In the genomic region with DNA sequence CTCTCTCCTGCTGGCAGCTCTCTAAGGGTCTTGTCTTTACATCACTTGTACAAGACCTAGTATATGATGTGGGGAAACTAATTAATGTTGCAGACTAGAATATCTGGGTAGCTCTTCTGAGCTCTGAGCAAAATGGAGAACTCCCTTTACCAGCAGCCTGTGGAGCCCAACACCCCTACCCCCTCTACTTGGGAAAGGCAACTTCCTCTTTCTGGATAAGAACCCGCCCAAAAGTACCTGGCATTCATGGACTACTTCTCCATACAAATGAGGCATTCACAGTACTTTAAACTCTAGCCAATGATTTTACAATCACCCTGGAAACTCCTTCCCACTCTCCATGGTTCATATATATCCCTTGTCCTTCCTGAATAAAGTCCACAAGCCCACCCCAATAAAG, we compare ENCODE assay signal across 30 mouse cellular contexts. TPM values are rescaled to one million over a fixed set of nuclear protein-coding genes. Genes with fewer than 3 reads are reported as not detected.
DNase-seq lines count a peak whose midpoint lies in the region; ATAC-seq and TF ChIP-seq lines count a peak whose summit lies in the region.
"Had no signal": no experiment of that assay in that cellular context is flagged by ENCODE, and none has a peak within 500 bp of the region (broad histone marks: within the 10 kb centered on the region; RNA-seq: fewer than 3 reads in every experiment).

No protein-coding gene starts in this region.

- H3K27me3 ChIP-seq in liver, embryonic 15.5 days, result no peaks in the 10 kb centered on the region
- no peaks in the 10 kb centered on the region for H3K27me3 ChIP-seq in liver, embryonic 11.5 days (replicated peaks; ENCODE audit: control insufficient read depth, insufficient read depth, low read length)
- no peaks in the 10 kb centered on the region for H3K27me3 ChIP-seq in MEL (ENCODE audit: control insufficient read depth in 1 of 2, insufficient read depth in 2 of 2, low read length in 2 of 2)
- H3K27me3 ChIP-seq: embryonic facial prominence, embryonic 12.5 days; heart, embryonic 15.5 days; hindbrain, embryonic 15.5 days; limb, embryonic 13.5 days; midbrain, embryonic 13.5 days; neural tube, embryonic 12.5 days had no signal

- H3K9ac ChIP-seq in liver, embryonic 15.5 days, result no peak overlapping the region
- H3K9ac ChIP-seq in liver, embryonic 11.5 days (ENCODE audit: low read depth, low read length), result no peak overlapping the region
- H3K9ac ChIP-seq in MEL (ENCODE audit: control insufficient read depth, low read depth, low read length, poor library complexity, severe bottlenecking), result no peak overlapping the region
- H3K9ac ChIP-seq: embryonic facial prominence, embryonic 12.5 days; forebrain, postnatal 0 days; heart, embryonic 15.5 days; hindbrain, embryonic 15.5 days; limb, embryonic 13.5 days; midbrain, embryonic 13.5 days; neural tube, embryonic 12.5 days had no signal

- peaks cover 73% of the 10 kb centered on the region for H3K36me3 ChIP-seq in liver, embryonic 15.5 days (replicated peaks)
- peaks cover 33% of the 10 kb centered on the region for H3K36me3 ChIP-seq in liver, embryonic 11.5 days (ENCODE audit: control insufficient read depth, insufficient read depth, low read length)
- H3K36me3 ChIP-seq in MEL (ENCODE audit: control insufficient read depth in 1 of 2, insufficient read depth in 2 of 2, low read length in 2 of 2), result peaks cover 8 to 15% of the 10 kb centered on the region in 2 experiments

- no peak for ATAC-seq in liver, embryonic 15.5 days (ENCODE audit: insufficient read depth)
- ATAC-seq in liver, embryonic 11.5 days (replicated peaks; ENCODE audit: low FRiP score), result no peak
- peak; percentile 77 to 80 for ATAC-seq in hematopoietic stem cell, adult 5-6 weeks (replicated peaks in 1 of 2; ENCODE audit: insufficient read depth in 1 of 2, low FRiP score in 2 of 2, low TSS enrichment in 1 of 2, low read depth in 1 of 2, poor library complexity in 2 of 2, severe bottlenecking in 2 of 2)
- ATAC-seq in CD4-positive, CD25-positive, alpha-beta regulatory T cell, adult 4 months, result no peak
- ATAC-seq: forebrain, postnatal 0 days; midbrain, embryonic 13.5 days had no signal

- intact Hi-C loops in heart, postnatal 25 days (cut with DNase I), result no loop called here

- H3K27ac ChIP-seq in liver, embryonic 15.5 days (replicated peaks), result 0 out of 2 replicates have a peak overlapping the region, but pooled peaks have one; percentile 4
- no peak overlapping the region for H3K27ac ChIP-seq in liver, embryonic 11.5 days (ENCODE audit: low read depth, low read length)
- peak overlapping the region; percentile 51 for H3K27ac ChIP-seq in MEL (ENCODE audit: control insufficient read depth, low read depth, low read length)
- H3K27ac ChIP-seq: embryonic facial prominence, embryonic 12.5 days; heart, embryonic 15.5 days; hindbrain, embryonic 15.5 days; layer of hippocampus, adult 2 months; limb, embryonic 13.5 days; midbrain, embryonic 13.5 days; neural tube, embryonic 12.5 days had no signal

- H3K79me2 ChIP-seq in MEL (ENCODE audit: control insufficient read depth, insufficient read depth, low read length, poor library complexity), result no peaks in the 10 kb centered on the region

- peak; percentile 4 to 71; a peak in 2 of 4 replicates for TF ChIP-seq EP300 in MEL (IDR thresholded peaks at IDR 0.05; ENCODE audit: low read depth in 1 of 2, low read length in 2 of 2)

- H3K9me3 ChIP-seq in liver, embryonic 15.5 days (replicated peaks), result no peaks in the 10 kb centered on the region
- H3K9me3 ChIP-seq in liver, embryonic 11.5 days (ENCODE audit: control insufficient read depth, low read length), result no peaks in the 10 kb centered on the region
- no peaks in the 10 kb centered on the region for H3K9me3 ChIP-seq in MEL (replicated peaks; ENCODE audit: insufficient read depth, low read length)
- H3K9me3 ChIP-seq: embryonic facial prominence, embryonic 12.5 days; heart, embryonic 15.5 days; hindbrain, embryonic 15.5 days; limb, embryonic 13.5 days; midbrain, embryonic 13.5 days; neural tube, embryonic 12.5 days had no signal

- no peaks in the 10 kb centered on the region for H3K4me1 ChIP-seq in liver, embryonic 15.5 days (replicated peaks)
- H3K4me1 ChIP-seq in liver, embryonic 11.5 days (replicated peaks; ENCODE audit: control insufficient read depth, insufficient read depth, low read length), result no peaks in the 10 kb centered on the region
- H3K4me1 ChIP-seq in MEL (ENCODE audit: control insufficient read depth in 1 of 2, insufficient read depth in 2 of 2, low read length in 2 of 2), result peaks cover 5 to 12% of the 10 kb centered on the region in 2 experiments
- H3K4me1 ChIP-seq: embryonic facial prominence, embryonic 12.5 days; heart, embryonic 15.5 days; hindbrain, embryonic 15.5 days; limb, embryonic 13.5 days; midbrain, embryonic 13.5 days; neural tube, embryonic 12.5 days had no signal

- no peak overlapping the region for H3K4me2 ChIP-seq in liver, embryonic 15.5 days
- H3K4me2 ChIP-seq in liver, embryonic 11.5 days, result no peak overlapping the region
- H3K4me2 ChIP-seq: embryonic facial prominence, embryonic 12.5 days; heart, embryonic 15.5 days; hindbrain, embryonic 15.5 days; limb, embryonic 13.5 days; midbrain, embryonic 13.5 days; neural tube, embryonic 12.5 days had no signal

- TF ChIP-seq RAD21 in MEL (IDR thresholded peaks at IDR 0.05; ENCODE audit: low read depth, low read length), result no peak

- WGBS in liver, embryonic 15.5 days (ENCODE audit: insufficient replicate concordance), result 30% methylated on average over 1 of the region's 1 CpGs
- 59% methylated on average over 1 of the region's 1 CpGs for whole genome bisulfite sequencing in liver, embryonic 11.5 days

- peak in 1 of 2 experiments; percentile 44; a peak in 1 of 4 replicates for TF ChIP-seq POLR2A in MEL (IDR thresholded peaks at IDR 0.05; ENCODE audit: control insufficient read depth in 1 of 2, insufficient read depth in 1 of 2, low read depth in 1 of 2, low read length in 2 of 2, poor library complexity in 1 of 2)

- H3K4me3 ChIP-seq in liver, embryonic 15.5 days (replicated peaks), result no peak overlapping the region
- H3K4me3 ChIP-seq in liver, embryonic 11.5 days (ENCODE audit: low read depth, low read length), result no peak overlapping the region
- no peak overlapping the region for H3K4me3 ChIP-seq in MEL (ENCODE audit: control insufficient read depth in 1 of 2, insufficient read depth in 1 of 2, low read depth in 2 of 2, low read length in 2 of 2)
- H3K4me3 ChIP-seq: embryonic facial prominence, embryonic 12.5 days; heart, embryonic 15.5 days; hindbrain, embryonic 15.5 days; layer of hippocampus, adult 2 months; limb, embryonic 13.5 days; midbrain, embryonic 13.5 days; neural tube, embryonic 12.5 days had no signal

- DNase-seq in liver, embryonic 11.5 days (ENCODE audit: low spot score), result no peak
- DNase-seq in 416B (ENCODE audit: low read depth) (peak; percentile 39), MEL (ENCODE audit: low read depth, low spot score) (peak; percentile 95)
- no peak for DNase-seq in heart, postnatal 25 days (ENCODE audit: low spot score)
- DNase-seq in thymus, postnatal 10 days (ENCODE audit: low spot score in 2 of 2), result no peak
- DNase-seq: adrenal gland, adult 2 months; B cell, adult 2 months; cerebellum, adult 11-12 months; cerebellum, postnatal 10 days; forebrain, postnatal 0 days; gastrocnemius, postnatal 14 days; heart, postnatal 4 days; kidney, adult 8-10 months; kidney, postnatal 10 days; layer of hippocampus, postnatal 36 days; right cerebral cortex, postnatal 4 days; thymus, adult 18-20 months; thymus, postnatal 4 days had no signal

- TF ChIP-seq CTCF in MEL (IDR thresholded peaks at IDR 0.05 in 2 of 3, conservative IDR thresholded peaks at IDR 0.05 in 1 of 3; ENCODE audit: control insufficient read depth in 1 of 3, insufficient read depth in 1 of 3, low read depth in 2 of 3, low read length in 3 of 3, poor library complexity in 1 of 3, severe bottlenecking in 1 of 3), result no peak

RNA-seq across cellular contexts. Expression of a gene that starts 14.3 kb away (rescaled TPM):
- 9.6 and 11.1 TPM in 2 replicates for polyA plus RNA-seq in liver, embryonic 15.5 days (2015; fragmentation: Nextera tagmentation; extraction: Ambion mirVana)
- polyA plus RNA-seq in liver, embryonic 11.5 days (2014; fragmentation: Nextera tagmentation; extraction: Ambion mirVana), result 25.7 and 32.9 TPM in 2 replicates
- total RNA-seq in MEL (2012; rRNA removed), result 37.6 and 41.7 TPM in 2 replicates
- 100 to 1,000 TPM in 1 of 2 experiments, 10 to 100 TPM in 1; 41.6 to 523 TPM for polyA plus RNA-seq in MEL (2012; ENCODE audit: insufficient read depth in 1 of 2, insufficient read length in 2 of 2, low read depth in 1 of 2, low replicate concordance in 2 of 2, missing spikeins in 1 of 2)
- 43.1 and 71.3 TPM in 2 replicates for total RNA-seq in hematopoietic stem cell, adult 5-6 weeks (2017)
- polyA plus RNA-seq in CD4-positive, CD25-positive, alpha-beta regulatory T cell, adult 4 months (2017; shearing (Covaris generic)), result 10 to 100 TPM; 21.8 to 31.2 TPM
- total RNA-seq in heart, postnatal 25 days (2021), result 10 to 100 TPM; 19.1 to 19.5 TPM

RNA-seq across cellular contexts. Expression of a gene that starts 15.1 kb away (rescaled TPM):
- 7.4 and 7.6 TPM in 2 replicates for polyA plus RNA-seq in liver, embryonic 15.5 days (2015; fragmentation: Nextera tagmentation; extraction: Ambion mirVana)
- polyA plus RNA-seq in liver, embryonic 11.5 days (2014; fragmentation: Nextera tagmentation; extraction: Ambion mirVana), result 18.5 and 18.6 TPM in 2 replicates
- 15.9 and 19.3 TPM in 2 replicates for total RNA-seq in MEL (2012; rRNA removed)
- polyA plus RNA-seq in MEL (2012; ENCODE audit: insufficient read depth in 1 of 2, insufficient read length in 2 of 2, low read depth in 1 of 2, low replicate concordance in 2 of 2, missing spikeins in 1 of 2), result 10 to 100 TPM in 1 of 2 experiments, not detected in 1; 23.6 TPM
- 26.2 and 29.2 TPM in 2 replicates for total RNA-seq in hematopoietic stem cell, adult 5-6 weeks (2017)
- polyA plus RNA-seq in CD4-positive, CD25-positive, alpha-beta regulatory T cell, adult 4 months (2017; shearing (Covaris generic)), result 10 to 100 TPM; 16.4 to 24.3 TPM
- total RNA-seq in heart, postnatal 25 days (2021), result 10 to 100 TPM; 12.4 to 13.6 TPM

RNA-seq across cellular contexts. Expression of a gene that starts 17.9 kb away (rescaled TPM):
- 16.3 and 18.5 TPM in 2 replicates for polyA plus RNA-seq in liver, embryonic 15.5 days (2015; fragmentation: Nextera tagmentation; extraction: Ambion mirVana)
- 50.3 and 55.3 TPM in 2 replicates for polyA plus RNA-seq in liver, embryonic 11.5 days (2014; fragmentation: Nextera tagmentation; extraction: Ambion mirVana)
- 59.0 and 75.6 TPM in 2 replicates for total RNA-seq in MEL (2012; rRNA removed)
- 100 to 1,000 TPM in 1 of 2 experiments, not detected in 1; 125 TPM for polyA plus RNA-seq in MEL (2012; ENCODE audit: insufficient read depth in 1 of 2, insufficient read length in 2 of 2, low read depth in 1 of 2, low replicate concordance in 2 of 2, missing spikeins in 1 of 2)
- total RNA-seq in hematopoietic stem cell, adult 5-6 weeks (2017), result 26.0 and 49.4 TPM in 2 replicates
- 10 to 100 TPM; 48.2 to 60.4 TPM for polyA plus RNA-seq in CD4-positive, CD25-positive, alpha-beta regulatory T cell, adult 4 months (2017; shearing (Covaris generic))
- total RNA-seq in heart, postnatal 25 days (2021), result 10 to 100 TPM; 23.7 to 25.4 TPM

RNA-seq across cellular contexts. Expression of a gene that starts 26.9 kb away (rescaled TPM):
- polyA plus RNA-seq in liver, embryonic 15.5 days (2015; fragmentation: Nextera tagmentation; extraction: Ambion mirVana), result not detected in 2 replicates
- polyA plus RNA-seq in liver, embryonic 11.5 days (2014; fragmentation: Nextera tagmentation; extraction: Ambion mirVana), result 0.14 TPM in 1 of 2 replicates, not detected in the other
- total RNA-seq in MEL (2012; rRNA removed), result 0.13 and 0.15 TPM in 2 replicates
- under 1 TPM in 1 of 2 experiments, not detected in 1; 0.13 TPM for polyA plus RNA-seq in MEL (2012; ENCODE audit: insufficient read depth in 1 of 2, insufficient read length in 2 of 2, low read depth in 1 of 2, low replicate concordance in 2 of 2, missing spikeins in 1 of 2)
- 1.1 TPM in 1 of 2 replicates, not detected in the other for total RNA-seq in hematopoietic stem cell, adult 5-6 weeks (2017)
- polyA plus RNA-seq in CD4-positive, CD25-positive, alpha-beta regulatory T cell, adult 4 months (2017; shearing (Covaris generic)), result under 1 TPM in 1 of 2 experiments, not detected in 1; 0.71 TPM
- total RNA-seq in heart, postnatal 25 days (2021), result not detected
- total RNA-seq: gastrocnemius, postnatal 14 days had no signal
- polyA plus RNA-seq: adrenal gland, adult 2 months; forebrain, postnatal 0 days; heart, embryonic 15.5 days; hindbrain, embryonic 15.5 days; intestine, embryonic 14.5 days; neural tube, embryonic 12.5 days; stomach, embryonic 16.5 days had no signal

Comparison
In these comparisons a context has a peak if more than half of its experiments do, and no peak if none do; other contexts are left out.
1. ATAC-seq: peak in hematopoietic stem cell, adult 5-6 weeks (2 of 2); none in liver, embryonic 15.5 days (single experiment), liver, embryonic 11.5 days (single experiment) and CD4-positive, CD25-positive, alpha-beta regulatory T cell, adult 4 months (single experiment).
2. DNase-seq: peak in 416B (single experiment) and MEL (single experiment); none in liver, embryonic 11.5 days (single experiment), heart, postnatal 25 days (single experiment) and thymus, postnatal 10 days (0 of 2).